Mouse (Mus musculus) brain, embryonic 14.5 days (tissue): ENCODE results near the gene Atxn7l2.

Source experiments
- CTCF ChIP-seq: fragments of 200-500 bp; IDR thresholded peaks from 2 replicates; pipeline ENCODE4 v1.5.1; 2012; ENCODE audit warnings: inconsistent platforms, mild to moderate bottlenecking, moderate library complexity, borderline replicate concordance; ENCODE audit not compliant: insufficient read depth, insufficient read length; ENCODE audit errors: extremely low read depth
- POLR2A ChIP-seq: fragments of 200-500 bp; IDR thresholded peaks from 2 replicates; pipeline ENCODE4 v1.6.1; 2012; ENCODE audit warnings: mild to moderate bottlenecking, inconsistent platforms, borderline replicate concordance; ENCODE audit not compliant: poor library complexity, insufficient read depth, insufficient read length, severe bottlenecking; ENCODE audit errors: extremely low read depth

- TF ChIP-seq POLR2A: no peak
- no peak for TF ChIP-seq CTCF
Measured at GRCm38 (mm10) chr3:108205601-108206000, 5.1 kb downstream of the Atxn7l2 start.
